Mouse (Mus musculus) megakaryocyte, embryonic 14.5 days (primary cell): ENCODE data around the gene Peg12.

Experiments used
- FLI1 ChIP-seq: IDR thresholded peaks from 2 replicates; pipeline ENCODE4 v1.6.1; 2012; ENCODE audit warnings: low read length, inconsistent platforms, mixed read lengths
- GATA1 ChIP-seq: IDR thresholded peaks from 3 replicates; pipeline ENCODE4 v1.6.1; 2012; ENCODE audit warnings: mixed read lengths, low read length, inconsistent platforms, borderline replicate concordance

- TF ChIP-seq GATA1 (no peak), FLI1 (no peak)
Observed at GRCm38 (mm10) chr7:62433243-62433642, 31.1 kb downstream of the Peg12 start.
